In genomic region chr2:121271928-121272516, GRCm38 (mm10) we compare ENCODE assay signal across 7 mouse cellular contexts. TPM values are rescaled to one million over a fixed set of nuclear protein-coding genes. Genes with fewer than 3 reads are reported as not detected.
DNase-seq lines count a peak whose midpoint lies in the region; ATAC-seq and TF ChIP-seq lines count a peak whose summit lies in the region.

No protein-coding gene starts in this region.

- H3K4me2 ChIP-seq in embryonic facial prominence, embryonic 15.5 days (replicated peaks): peak overlapping the region; percentile 57
- peak overlapping the region; percentile 68 for H3K4me2 ChIP-seq in intestine, postnatal 0 days (replicated peaks; ENCODE audit: low read depth)

- DNase-seq in left cerebral cortex, postnatal 25 days (ENCODE audit: low spot score in 2 of 2): peak; percentile 35 to 91
- no peak for DNase-seq in left cerebral cortex, adult 18-20 months (ENCODE audit: low spot score in 2 of 2)
- DNase-seq in testis, postnatal 10 days (ENCODE audit: low spot score): no peak
- no peak for DNase-seq in cerebellum, postnatal 36 days

- intact Hi-C loops in left cerebral cortex, postnatal 25 days (cut with DNase I): loop anchor here (2.0 kb wide), 1 partner anchor 77 kb away; no protein-coding TSS in a partner anchor

- no peaks in the 10 kb centered on the region for H3K27me3 ChIP-seq in embryonic facial prominence, embryonic 15.5 days
- H3K27me3 ChIP-seq in intestine, postnatal 0 days (replicated peaks; ENCODE audit: control insufficient read depth, insufficient read depth, low read length): no peaks in the 10 kb centered on the region

- no peak for TF ChIP-seq CTCF in intestine, postnatal 0 days (IDR thresholded peaks at IDR 0.05; ENCODE audit: low read depth)
- TF ChIP-seq CTCF in olfactory bulb, adult 2 months (IDR thresholded peaks at IDR 0.05; ENCODE audit: insufficient read depth, low read depth, low read length): no peak

- no peaks in the 10 kb centered on the region for H3K9me3 ChIP-seq in embryonic facial prominence, embryonic 15.5 days (replicated peaks)
- no peaks in the 10 kb centered on the region for H3K9me3 ChIP-seq in intestine, postnatal 0 days (ENCODE audit: control insufficient read depth)

- ATAC-seq in embryonic facial prominence, embryonic 15.5 days (ENCODE audit: insufficient number of reproducible peaks, low FRiP score, low TSS enrichment, low read depth): no peak
- no peak for ATAC-seq in intestine, postnatal 0 days

- no peak for TF ChIP-seq POLR2A in olfactory bulb, adult 2 months (IDR thresholded peaks at IDR 0.05; ENCODE audit: insufficient read depth, low read depth, low read length)

- peak overlapping the region; percentile 93 for H3K4me3 ChIP-seq in embryonic facial prominence, embryonic 15.5 days (replicated peaks)
- peak overlapping the region; percentile 99 for H3K4me3 ChIP-seq in intestine, postnatal 0 days (ENCODE audit: low read depth, low read length)
- no peak overlapping the region for H3K4me3 ChIP-seq in olfactory bulb, adult 2 months (ENCODE audit: insufficient read depth, low read depth, low read length)

- peaks cover 19% of the 10 kb centered on the region for H3K4me1 ChIP-seq in embryonic facial prominence, embryonic 15.5 days
- H3K4me1 ChIP-seq in intestine, postnatal 0 days (replicated peaks; ENCODE audit: control insufficient read depth, insufficient read depth, low read length): 0 out of 2 replicates have a peak, but pooled peaks cover 6% of the 10 kb centered on the region
- 0 out of 2 replicates have a peak, but pooled peaks cover 2% of the 10 kb centered on the region for H3K4me1 ChIP-seq in olfactory bulb, adult 2 months (ENCODE audit: control insufficient read depth, insufficient read depth, low read length)

- WGBS in embryonic facial prominence, embryonic 15.5 days: 19% methylated on average over 4 of the region's 4 CpGs
- 26% methylated on average over 4 of the region's 4 CpGs for WGBS in intestine, postnatal 0 days
- 5% methylated on average over 4 of the region's 4 CpGs for WGBS in olfactory bulb, adult 2 months

- peaks cover 19% of the 10 kb centered on the region for H3K36me3 ChIP-seq in embryonic facial prominence, embryonic 15.5 days
- peaks cover 2% of the 10 kb centered on the region; the same call in 1 of the 2 replicates for H3K36me3 ChIP-seq in intestine, postnatal 0 days (ENCODE audit: control insufficient read depth, insufficient read depth)

- H3K9ac ChIP-seq in embryonic facial prominence, embryonic 15.5 days: no peak overlapping the region
- H3K9ac ChIP-seq in intestine, postnatal 0 days (ENCODE audit: low read depth, low read length): peak overlapping the region; percentile 23; the same call in 1 of the 2 replicates

- H3K27ac ChIP-seq in embryonic facial prominence, embryonic 15.5 days (replicated peaks): peak overlapping the region; percentile 53; the same call in 1 of the 2 replicates
- H3K27ac ChIP-seq in intestine, postnatal 0 days (ENCODE audit: low read depth, low read length): no peak overlapping the region
- H3K27ac ChIP-seq in olfactory bulb, adult 2 months (ENCODE audit: insufficient read depth, low read depth, low read length): peak overlapping the region; percentile 94

RNA-seq across cellular contexts. Expression of gene Trp53bp1, which starts 0.8 kb away (rescaled TPM):
- total RNA-seq in left cerebral cortex, postnatal 25 days (2021): 100 to 1,000 TPM; 131 to 158 TPM
- total RNA-seq in left cerebral cortex, adult 18-20 months (2021): 100 to 1,000 TPM; 140 to 151 TPM
- 61.0 and 62.1 TPM in 2 replicates for polyA plus RNA-seq in embryonic facial prominence, embryonic 15.5 days (2015; fragmentation: Nextera tagmentation; extraction: Ambion mirVana)
- 5.8 and 6.6 TPM in 2 replicates for polyA plus RNA-seq in intestine, postnatal 0 days (2015; fragmentation: Nextera tagmentation; extraction: Ambion mirVana)
- 272 TPM in 1 of 2 replicates, not detected in the other for polyA plus RNA-seq in olfactory bulb, adult 2 months (2012; ENCODE audit: insufficient read depth, insufficient read length, low replicate concordance, missing spikeins)

RNA-seq across cellular contexts. Expression of gene Map1a, which starts 17.4 kb away (rescaled TPM):
- 100 to 1,000 TPM; 524 to 622 TPM for total RNA-seq in left cerebral cortex, postnatal 25 days (2021)
- 100 to 1,000 TPM; 521 to 561 TPM for total RNA-seq in left cerebral cortex, adult 18-20 months (2021)
- polyA plus RNA-seq in embryonic facial prominence, embryonic 15.5 days (2015; fragmentation: Nextera tagmentation; extraction: Ambion mirVana): 5.5 and 6.5 TPM in 2 replicates
- polyA plus RNA-seq in intestine, postnatal 0 days (2015; fragmentation: Nextera tagmentation; extraction: Ambion mirVana): 1.0 and 1.3 TPM in 2 replicates
- 93.5 and 210 TPM in 2 replicates for polyA plus RNA-seq in olfactory bulb, adult 2 months (2012; ENCODE audit: insufficient read depth, insufficient read length, low replicate concordance, missing spikeins)

Comparison
In these comparisons a context has a peak if more than half of its experiments do, and no peak if none do; other contexts are left out.
1. DNase-seq: peak in left cerebral cortex, postnatal 25 days (2 of 2); none in left cerebral cortex, adult 18-20 months (0 of 2), testis, postnatal 10 days (single experiment) and cerebellum, postnatal 36 days (0 of 2).
2. RNA of gene Map1a, which starts 17.4 kb away (polyA plus RNA-seq): 93.5 to 210 TPM in olfactory bulb, adult 2 months; 5.5 to 6.5 TPM in embryonic facial prominence, embryonic 15.5 days and 1.0 to 1.3 TPM in intestine, postnatal 0 days; every median in the first group is over 10 times any median in the second.